Mouse (Mus musculus) heart, postnatal 36 days (tissue): Measurements from ENCODE around the gene Dnajc7. TPM values are rescaled to one million over a fixed set of nuclear protein-coding genes. Genes with fewer than 3 reads are reported as not detected.
"Not testable (repeated sequence)": the region's sequence is repeated elsewhere in the genome, so short reads cannot be mapped to it uniquely, and the experiment has no call there.

ENCODE experiments used
- DNase-seq, 2 experiments: peaks; one replicate each; pipeline ENCODE4 v3.0.0; 2021 to 2022
- intact Hi-C: fragments of 180-260 bp; cut with DNase I; formaldehyde crosslinking; loops from one replicate; pipeline ENCODE4 v1.15.1; 2025
- total RNA-seq, 2 experiments: library from RNA; stranded (reverse); gene quantifications; 2 replicates each; pipeline ENCODE4 v1.2.3; 2021

Dnajc7 gene
- total RNA-seq, 2 experiments from 2014 or later, result 123 to 133 TPM

- intact Hi-C loops, result no loop called here
- DNase-seq, result no peak
These were observed 58.2 kb downstream of the Dnajc7 start for GRCm38 (mm10) chr11:100561748-100562147.

GRCm38 (mm10) chr11:100559476-100559875 lies 60.5 kb downstream of the Dnajc7 start:
- DNase-seq, result no peak
- intact Hi-C loops, result loop anchor here (5.0 kb wide), 2 partner anchors 47 to 197 kb away; no protein-coding TSS in a partner anchor

- intact Hi-C loops, result loop anchor here (5.0 kb wide), 2 partner anchors 45 to 195 kb away; no protein-coding TSS in a partner anchor
- no peak for DNase-seq
These were observed 62.4 kb downstream of the Dnajc7 start for GRCm38 (mm10) chr11:100557563-100557962.

- intact Hi-C loops, result loop anchor here (2.0 to 5.0 kb wide), 4 partner anchors 43 to 193 kb away; no protein-coding TSS in a partner anchor
- DNase-seq, result peak; percentile 44 to 57
These were observed 64.4 kb downstream of the Dnajc7 start for GRCm38 (mm10) chr11:100555583-100555982.

GRCm38 (mm10) chr11:100552842-100553241 lies 67.1 kb downstream of the Dnajc7 start:
- DNase-seq, result no peak
- intact Hi-C loops, result no loop called here

- no peak for DNase-seq
- intact Hi-C loops, result no loop called here
These were observed 69.9 kb downstream of the Dnajc7 start for GRCm38 (mm10) chr11:100550101-100550500.

- intact Hi-C loops, result no loop called here
- DNase-seq, result no peak
These were observed 70.5 kb downstream of the Dnajc7 start for GRCm38 (mm10) chr11:100549466-100549865.

GRCm38 (mm10) chr11:100548141-100548540 lies 71.8 kb downstream of the Dnajc7 start:
- intact Hi-C loops, result no loop called here
- no peak for DNase-seq

- DNase-seq, result no peak
- intact Hi-C loops, result no loop called here
These were observed 73.0 kb downstream of the Dnajc7 start for GRCm38 (mm10) chr11:100546955-100547354.

GRCm38 (mm10) chr11:100545746-100546085 lies 74.3 kb downstream of the Dnajc7 start:
- intact Hi-C loops, result no loop called here
- no peak for DNase-seq

- DNase-seq, result peak; percentile 82 to 86
- intact Hi-C loops, result no loop called here
These were observed 74.9 kb downstream of the Dnajc7 start, which contains the start of gene Ttc25 for GRCm38 (mm10) chr11:100544832-100545745. Gene Ttc25 (plus strand): TSS chr11:100545607.

GRCm38 (mm10) chr11:100541577-100541976 lies 78.4 kb downstream of the Dnajc7 start:
- DNase-seq, result no peak
- intact Hi-C loops, result no loop called here

- DNase-seq, result no peak
- intact Hi-C loops, result no loop called here
These were observed 79.0 kb downstream of the Dnajc7 start for GRCm38 (mm10) chr11:100540966-100541365.

- no peak for DNase-seq
- intact Hi-C loops, result no loop called here
These were observed 83.5 kb downstream of the Dnajc7 start for GRCm38 (mm10) chr11:100536466-100536865.

- DNase-seq, result no peak
- intact Hi-C loops, result no loop called here
These were observed 84.0 kb downstream of the Dnajc7 start for GRCm38 (mm10) chr11:100535996-100536395.

GRCm38 (mm10) chr11:100534821-100535220 lies 85.1 kb downstream of the Dnajc7 start:
- DNase-seq, intact Hi-C loops: not testable (repeated sequence)

GRCm38 (mm10) chr11:100534411-100534810 lies 85.6 kb downstream of the Dnajc7 start:
- DNase-seq, intact Hi-C loops: not testable (repeated sequence)

GRCm38 (mm10) chr11:100533871-100534270 lies 86.1 kb downstream of the Dnajc7 start:
- DNase-seq, result no peak
- intact Hi-C loops, result no loop called here
